Mouse (Mus musculus): Measurements from ENCODE around the gene Olfr145. TPM values are rescaled to one million over a fixed set of nuclear protein-coding genes. Genes with fewer than 3 reads are reported as not detected.

The Olfr145 gene
- total and polyA plus RNA-seq, 3 experiments = 0.16 TPM; not detected in 2

- no peaks in the 10 kb centered on the region for H3K4me1 ChIP-seq (ENCODE audit: insufficient read depth, low read depth, low read length)
- no peaks in the 10 kb centered on the region for H3K9me3 ChIP-seq (replicated peaks)
- H3K36me3 ChIP-seq (replicated peaks) = no peaks in the 10 kb centered on the region
- no peak for TF ChIP-seq TAL1 (conservative IDR thresholded peaks at IDR 0.05; ENCODE audit: low read depth, low read length)
- no peak for TF ChIP-seq CTCF (IDR thresholded peaks at IDR 0.05; ENCODE audit: low read depth, low read length)
- TF ChIP-seq GATA2 (IDR thresholded peaks at IDR 0.05; ENCODE audit: borderline replicate concordance, low read depth, low read length) = no peak
- TF ChIP-seq GATA1 (IDR thresholded peaks at IDR 0.05; ENCODE audit: borderline replicate concordance, low read length) = no peak
- TF ChIP-seq POLR2AphosphoS5 (IDR thresholded peaks at IDR 0.05; ENCODE audit: insufficient replicate concordance, low read depth, low read length) = no peak
- no peak for DNase-seq (ENCODE audit: low spot score)
- no peaks in the 10 kb centered on the region for H3K27me3 ChIP-seq (ENCODE audit: insufficient read depth, low read length)
- no peak for ATAC-seq (ENCODE audit: extremely low read depth, insufficient number of reproducible peaks, low FRiP score, poor library complexity, severe bottlenecking)
- H3K4me3 ChIP-seq (ENCODE audit: low read depth, low read length) = no peak overlapping the region
These were observed 5.6 kb upstream of the Olfr145 start for GRCm38 (mm10) chr9:37890960-37891359.

DNA sequence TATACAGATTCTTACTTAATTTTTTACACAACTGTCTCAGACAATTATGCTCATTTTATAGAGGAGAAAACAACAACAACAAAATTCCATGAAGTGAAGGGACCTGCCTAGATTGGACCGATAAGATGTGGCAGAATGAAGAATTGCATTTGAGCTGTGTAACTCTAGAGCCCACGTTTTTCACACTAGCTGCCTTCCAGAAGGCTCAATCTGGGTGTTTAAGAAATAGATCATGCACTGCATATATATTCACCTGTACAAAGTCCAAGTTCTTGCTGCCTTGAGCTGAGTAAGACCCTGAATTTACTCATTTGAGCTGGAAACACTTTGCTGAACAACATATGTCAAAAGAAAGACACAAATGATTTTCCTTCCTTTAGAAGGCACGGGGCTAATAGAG lies 9.0 kb downstream of the Olfr145 start:
- Histone ChIP-seq H3K27me3 (ENCODE audit: insufficient read depth, low read length) (no peaks in the 10 kb centered on the region), H3K4me3 (ENCODE audit: low read depth, low read length) (no peak overlapping the region), H3K36me3 (replicated peaks) (no peaks in the 10 kb centered on the region), H3K4me1 (ENCODE audit: insufficient read depth, low read depth, low read length) (no peaks in the 10 kb centered on the region), H3K9me3 (replicated peaks) (no peaks in the 10 kb centered on the region)
- ATAC-seq (ENCODE audit: extremely low read depth, insufficient number of reproducible peaks, low FRiP score, poor library complexity, severe bottlenecking) = no peak
- TF ChIP-seq TAL1 (conservative IDR thresholded peaks at IDR 0.05; ENCODE audit: low read depth, low read length) (no peak), CTCF (IDR thresholded peaks at IDR 0.05; ENCODE audit: low read depth, low read length) (no peak), POLR2AphosphoS5 (IDR thresholded peaks at IDR 0.05; ENCODE audit: insufficient replicate concordance, low read depth, low read length) (no peak), GATA1 (IDR thresholded peaks at IDR 0.05; ENCODE audit: borderline replicate concordance, low read length) (no peak), GATA2 (IDR thresholded peaks at IDR 0.05; ENCODE audit: borderline replicate concordance, low read depth, low read length) (no peak)
- no peak for DNase-seq (ENCODE audit: low spot score)

DNA sequence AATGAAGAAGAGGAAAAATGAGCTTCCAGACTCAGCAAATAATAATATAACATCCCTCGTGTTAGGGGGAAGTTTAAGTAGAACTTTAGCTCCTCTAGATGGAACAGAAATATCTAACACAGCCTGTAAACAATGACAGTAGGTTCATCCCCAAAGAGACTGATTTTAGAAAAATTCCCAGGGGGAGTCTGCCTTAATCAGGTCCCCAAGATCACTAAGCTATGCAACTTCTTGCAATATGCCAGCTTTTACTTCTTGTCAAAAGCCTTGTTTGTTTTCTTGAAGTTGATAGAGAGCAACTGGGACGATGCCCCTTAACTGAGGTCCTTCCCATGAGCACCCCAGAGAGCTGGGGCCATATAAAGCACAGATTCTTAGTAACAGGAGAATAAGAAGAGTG lies 21.0 kb downstream of the Olfr145 start, which contains the start of gene Olfr878:
TSS of gene Olfr878 (plus strand) at position 301 of the 400 bp plus-strand sequence.
- no peak within 1 kb of the TSS for H3K4me3 ChIP-seq (ENCODE audit: low read depth, low read length)
- no peaks in the 10 kb centered on the region for H3K36me3 ChIP-seq (replicated peaks)
- TF ChIP-seq POLR2AphosphoS5 (IDR thresholded peaks at IDR 0.05; ENCODE audit: insufficient replicate concordance, low read depth, low read length) = no peak
- TF ChIP-seq TAL1 (conservative IDR thresholded peaks at IDR 0.05; ENCODE audit: low read depth, low read length) = no peak
- TF ChIP-seq CTCF (IDR thresholded peaks at IDR 0.05; ENCODE audit: low read depth, low read length) = no peak
- no peak for TF ChIP-seq GATA1 (IDR thresholded peaks at IDR 0.05; ENCODE audit: borderline replicate concordance, low read length)
- no peak for TF ChIP-seq GATA2 (IDR thresholded peaks at IDR 0.05; ENCODE audit: borderline replicate concordance, low read depth, low read length)
- DNase-seq (ENCODE audit: low spot score) (no peak), ATAC-seq (ENCODE audit: extremely low read depth, insufficient number of reproducible peaks, low FRiP score, poor library complexity, severe bottlenecking) (no peak)
- H3K9me3 ChIP-seq (replicated peaks) = no peaks in the 10 kb centered on the region
- H3K27me3 ChIP-seq (ENCODE audit: insufficient read depth, low read length) = no peaks in the 10 kb centered on the region
- H3K4me1 ChIP-seq (ENCODE audit: insufficient read depth, low read depth, low read length) = no peaks in the 10 kb centered on the region

DNA sequence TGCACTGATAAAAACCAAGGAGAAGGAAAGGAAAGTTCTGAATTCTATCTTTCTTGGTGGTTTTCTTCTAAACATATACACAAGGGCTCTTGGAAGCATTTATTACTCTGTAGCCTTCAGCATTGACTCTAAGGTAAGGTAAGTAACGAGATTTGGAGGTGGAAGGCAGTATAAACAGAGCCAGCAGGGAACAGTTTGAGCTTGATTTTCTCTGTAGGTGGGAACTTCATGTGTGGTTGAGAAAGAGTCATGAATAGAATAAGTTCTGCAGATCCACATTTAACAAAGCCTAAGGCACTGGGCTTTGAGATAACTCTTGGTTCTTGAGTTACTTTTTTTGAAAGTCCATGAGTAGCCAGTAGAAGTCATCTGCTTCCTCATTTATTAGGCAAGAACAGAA lies 21.5 kb downstream of the Olfr145 start:
- Histone ChIP-seq H3K4me1 (ENCODE audit: insufficient read depth, low read depth, low read length) (no peaks in the 10 kb centered on the region), H3K9me3 (replicated peaks) (no peaks in the 10 kb centered on the region), H3K27me3 (ENCODE audit: insufficient read depth, low read length) (no peaks in the 10 kb centered on the region), H3K36me3 (replicated peaks) (no peaks in the 10 kb centered on the region), H3K4me3 (ENCODE audit: low read depth, low read length) (no peak overlapping the region)
- TF ChIP-seq POLR2AphosphoS5 (IDR thresholded peaks at IDR 0.05; ENCODE audit: insufficient replicate concordance, low read depth, low read length) = no peak
- TF ChIP-seq GATA2 (IDR thresholded peaks at IDR 0.05; ENCODE audit: borderline replicate concordance, low read depth, low read length) = no peak
- TF ChIP-seq CTCF (IDR thresholded peaks at IDR 0.05; ENCODE audit: low read depth, low read length) = no peak
- TF ChIP-seq TAL1 (conservative IDR thresholded peaks at IDR 0.05; ENCODE audit: low read depth, low read length) = no peak
- TF ChIP-seq GATA1 (IDR thresholded peaks at IDR 0.05; ENCODE audit: borderline replicate concordance, low read length) = no peak
- no peak for DNase-seq (ENCODE audit: low spot score)
- ATAC-seq (ENCODE audit: extremely low read depth, insufficient number of reproducible peaks, low FRiP score, poor library complexity, severe bottlenecking) = no peak

GRCm38 (mm10) chr9:37924194-37924593 lies 27.7 kb downstream of the Olfr145 start:
- TF ChIP-seq GATA2 (IDR thresholded peaks at IDR 0.05; ENCODE audit: borderline replicate concordance, low read depth, low read length) (no peak), TAL1 (conservative IDR thresholded peaks at IDR 0.05; ENCODE audit: low read depth, low read length) (no peak), POLR2AphosphoS5 (IDR thresholded peaks at IDR 0.05; ENCODE audit: insufficient replicate concordance, low read depth, low read length) (no peak), CTCF (IDR thresholded peaks at IDR 0.05; ENCODE audit: low read depth, low read length) (no peak), GATA1 (IDR thresholded peaks at IDR 0.05; ENCODE audit: borderline replicate concordance, low read length) (no peak)
- H3K36me3 ChIP-seq (replicated peaks) = no peaks in the 10 kb centered on the region
- ATAC-seq (ENCODE audit: extremely low read depth, insufficient number of reproducible peaks, low FRiP score, poor library complexity, severe bottlenecking) (no peak), DNase-seq (ENCODE audit: low spot score) (no peak)
- H3K4me3 ChIP-seq (ENCODE audit: low read depth, low read length) = no peak overlapping the region
- no peaks in the 10 kb centered on the region for H3K9me3 ChIP-seq (replicated peaks)
- no peaks in the 10 kb centered on the region for H3K4me1 ChIP-seq (ENCODE audit: insufficient read depth, low read depth, low read length)
- H3K27me3 ChIP-seq (ENCODE audit: insufficient read depth, low read length) = no peaks in the 10 kb centered on the region

DNA sequence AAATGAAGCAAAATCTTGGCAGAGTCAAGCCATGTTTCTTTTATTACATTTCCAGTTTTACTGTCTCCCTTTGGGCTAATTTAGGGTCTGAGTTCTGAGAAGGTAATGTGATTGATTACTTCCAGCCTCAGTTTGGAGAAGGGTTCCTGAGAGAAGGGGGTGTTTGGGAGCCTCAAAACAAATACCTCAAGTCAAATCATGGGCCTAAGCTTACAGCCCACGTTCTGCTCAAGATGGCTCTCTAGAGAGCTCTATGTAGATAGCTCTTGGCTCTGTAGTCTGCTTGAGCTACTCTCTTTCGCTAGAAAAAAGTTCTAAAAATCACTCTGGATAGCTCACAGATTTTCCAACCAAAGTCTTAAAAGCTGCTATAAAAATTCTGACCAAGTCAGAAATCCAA lies 28.9 kb downstream of the Olfr145 start:
- no peak for ATAC-seq (ENCODE audit: extremely low read depth, insufficient number of reproducible peaks, low FRiP score, poor library complexity, severe bottlenecking)

More for the DNA sequence above, 28.9 kb downstream of the Olfr145 start:
- H3K4me3 ChIP-seq (ENCODE audit: low read depth, low read length) = no peak overlapping the region
- TF ChIP-seq CTCF (IDR thresholded peaks at IDR 0.05; ENCODE audit: low read depth, low read length) (no peak), GATA1 (IDR thresholded peaks at IDR 0.05; ENCODE audit: borderline replicate concordance, low read length) (no peak), POLR2AphosphoS5 (IDR thresholded peaks at IDR 0.05; ENCODE audit: insufficient replicate concordance, low read depth, low read length) (no peak), GATA2 (IDR thresholded peaks at IDR 0.05; ENCODE audit: borderline replicate concordance, low read depth, low read length) (no peak), TAL1 (conservative IDR thresholded peaks at IDR 0.05; ENCODE audit: low read depth, low read length) (no peak)
- no peak for DNase-seq (ENCODE audit: low spot score)
- H3K36me3 ChIP-seq (replicated peaks) = no peaks in the 10 kb centered on the region
- no peaks in the 10 kb centered on the region for H3K27me3 ChIP-seq (ENCODE audit: insufficient read depth, low read length)
- no peaks in the 10 kb centered on the region for H3K4me1 ChIP-seq (ENCODE audit: insufficient read depth, low read depth, low read length)
- H3K9me3 ChIP-seq (replicated peaks) = no peaks in the 10 kb centered on the region
